Mouse (Mus musculus): ENCODE results near the gene Prss12.
"Not testable (repeated sequence)": the region's sequence is repeated elsewhere in the genome, so short reads cannot be mapped to it uniquely, and the experiment has no call there.

The Prss12 gene

GRCm38 (mm10) chr3:123476833-123477232 is 30.1 kb downstream of the Prss12 start:
- no peak for DNase-seq (ENCODE audit: low spot score)

GRCm38 (mm10) chr3:123481266-123481665 is 34.6 kb downstream of the Prss12 start:
- DNase-seq (ENCODE audit: low spot score) = no peak

- no peak for DNase-seq (ENCODE audit: low spot score)
Observed at GRCm38 (mm10) chr3:123491814-123492213, 45.1 kb downstream of the Prss12 start.

- no peak for DNase-seq (ENCODE audit: low spot score)
Observed at GRCm38 (mm10) chr3:123493163-123493562, 46.5 kb downstream of the Prss12 start.

GRCm38 (mm10) chr3:123495088-123495487 is 48.4 kb downstream of the Prss12 start:
- no peak for DNase-seq (ENCODE audit: low spot score)

GRCm38 (mm10) chr3:123498787-123499186 is 52.1 kb downstream of the Prss12 start:
- no peak for DNase-seq (ENCODE audit: low spot score)

- not testable (repeated sequence) for DNase-seq (ENCODE audit: low spot score)
Observed at GRCm38 (mm10) chr3:123501798-123502197, 55.1 kb downstream of the Prss12 start.

- DNase-seq (ENCODE audit: low spot score) = no peak
Observed at GRCm38 (mm10) chr3:123503943-123504342, 57.2 kb downstream of the Prss12 start.

GRCm38 (mm10) chr3:123504783-123505182 is 58.1 kb downstream of the Prss12 start:
- no peak for DNase-seq (ENCODE audit: low spot score)

GRCm38 (mm10) chr3:123505778-123506667 is 59.3 kb downstream of the Prss12 start:
- no peak for DNase-seq (ENCODE audit: low spot score)

GRCm38 (mm10) chr3:123506699-123507662 is 60.3 kb downstream of the Prss12 start:
- DNase-seq (ENCODE audit: low spot score) = no peak

GRCm38 (mm10) chr3:123507663-123508055 is 60.9 kb downstream of the Prss12 start:
- no peak for DNase-seq (ENCODE audit: low spot score)

GRCm38 (mm10) chr3:123508056-123508674 is 61.5 kb downstream of the Prss12 start:
- peak; percentile 97 for DNase-seq (ENCODE audit: low spot score)

- DNase-seq (ENCODE audit: low spot score) = no peak
Observed at GRCm38 (mm10) chr3:123508675-123509376, 62.1 kb downstream of the Prss12 start.

- DNase-seq (ENCODE audit: low spot score) = no peak
Observed at GRCm38 (mm10) chr3:123511818-123512217, 65.1 kb downstream of the Prss12 start.

- DNase-seq (ENCODE audit: low spot score) = no peak
Observed at GRCm38 (mm10) chr3:123514886-123515285, 68.2 kb downstream of the Prss12 start.

GRCm38 (mm10) chr3:123515600-123516359 is 69.1 kb downstream of the Prss12 start:
- no peak for DNase-seq (ENCODE audit: low spot score)

GRCm38 (mm10) chr3:123516784-123517183 is 70.1 kb downstream of the Prss12 start:
- no peak for DNase-seq (ENCODE audit: low spot score)

GRCm38 (mm10) chr3:123526313-123527067 is 79.8 kb downstream of the Prss12 start:
- DNase-seq (ENCODE audit: low spot score) = no peak
